Mouse (Mus musculus): Measurements from ENCODE around the gene Tkt. TPM values are rescaled to one million over a fixed set of nuclear protein-coding genes. Genes with fewer than 3 reads are reported as not detected.
"Not testable (repeated sequence)": the region's sequence is repeated elsewhere in the genome, so short reads cannot be mapped to it uniquely, and the experiment has no call there.

Gene Tkt
- 100 to 1,000 TPM; 208 to 226 TPM for total RNA-seq (2021)
- long read RNA-seq, transcript Tkt-201 (14 exons, 3,223 nt) = major isoform, 26 of 46 reads
- long read RNA-seq, partial matches to known transcripts = 14 of 46 reads
- long read RNA-seq, other reads (novel, unspliced or antisense) = 3 of 46 reads

DNA sequence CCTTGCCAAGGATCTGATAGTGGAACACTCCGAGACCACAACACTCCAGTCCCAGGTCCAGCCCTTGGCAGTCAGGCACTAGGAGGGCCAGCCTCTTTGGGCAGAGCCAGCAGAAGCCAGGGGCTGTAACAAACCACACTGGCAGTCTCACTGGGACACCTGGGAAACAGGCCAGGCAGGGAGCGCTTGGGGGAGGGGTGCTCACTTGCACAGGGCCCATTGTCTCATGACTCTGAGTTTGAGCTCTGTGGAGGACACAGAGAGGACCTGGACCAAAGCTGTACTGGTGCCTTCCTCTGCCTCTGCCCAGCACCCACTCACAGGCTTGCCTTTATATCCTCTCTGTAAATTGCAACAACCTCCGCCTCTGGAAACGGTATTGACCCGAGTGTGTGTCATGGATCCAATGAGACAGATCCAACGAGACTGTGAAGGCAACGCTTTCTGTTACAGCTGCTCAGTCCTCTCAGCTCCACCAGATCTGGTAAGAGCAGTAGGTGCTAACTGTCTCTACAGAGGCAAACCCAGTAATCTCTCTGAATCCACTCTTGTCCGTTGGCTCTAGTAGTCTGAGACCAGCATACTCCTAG lies at the start of gene Tkt:
Tkt (plus strand) TSS at position 229 of the 590 bp plus-strand sequence.
- peak; percentile 81 to 86 for DNase-seq (ENCODE audit: low spot score in 2 of 2)

GRCm38 (mm10) chr14:30504990-30505389 lies 43.2 kb upstream of the Tkt start:
- no peak for DNase-seq (ENCODE audit: low spot score in 2 of 2)

DNA sequence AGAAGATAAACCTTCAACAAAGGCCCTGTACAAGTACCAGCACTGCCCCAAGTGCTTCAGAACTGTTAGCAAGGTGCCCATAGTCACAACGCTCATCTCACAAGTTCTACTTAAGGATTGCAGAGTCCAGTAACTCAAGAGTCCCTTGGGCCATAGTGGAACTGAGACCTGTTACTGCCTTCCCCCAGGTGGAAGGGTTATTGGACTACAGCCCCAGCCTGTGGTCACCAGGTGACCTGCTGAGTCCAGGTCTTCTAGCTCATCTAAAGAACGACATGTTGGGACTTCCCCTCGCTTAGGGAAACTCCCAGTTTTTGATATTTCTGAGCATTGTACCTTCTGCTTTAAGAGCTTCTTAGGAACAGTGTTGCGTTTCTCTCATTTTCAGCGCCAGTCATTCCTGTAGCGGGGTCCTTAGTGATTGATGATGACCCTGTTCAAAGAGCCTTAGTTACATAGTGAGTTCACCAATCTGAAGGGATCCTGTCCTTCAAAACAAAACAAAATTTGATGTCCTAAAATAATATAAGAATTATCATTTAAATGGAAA lies 37.9 kb upstream of the Tkt start:
- no peak for DNase-seq (ENCODE audit: low spot score in 2 of 2)

DNA sequence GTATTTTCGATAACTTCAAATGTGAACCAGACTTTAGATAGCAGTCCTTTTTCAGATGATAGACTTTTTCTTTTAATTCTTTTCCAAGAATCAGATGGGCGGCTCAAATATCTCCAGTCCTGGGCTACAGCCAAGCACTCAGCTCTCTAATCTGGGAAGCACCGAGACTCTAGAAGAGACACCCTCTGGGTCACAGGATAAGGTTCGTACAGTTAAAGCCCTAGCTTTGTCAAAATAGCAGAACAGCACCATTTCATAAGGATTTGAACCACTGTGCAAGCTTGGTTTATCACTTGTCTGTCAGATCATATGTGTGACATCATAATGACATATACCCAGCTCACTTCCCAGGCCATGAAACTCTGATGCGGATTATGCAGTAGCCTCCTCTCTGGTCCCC lies 35.3 kb upstream of the Tkt start:
- no peak for DNase-seq (ENCODE audit: low spot score in 2 of 2)

DNA sequence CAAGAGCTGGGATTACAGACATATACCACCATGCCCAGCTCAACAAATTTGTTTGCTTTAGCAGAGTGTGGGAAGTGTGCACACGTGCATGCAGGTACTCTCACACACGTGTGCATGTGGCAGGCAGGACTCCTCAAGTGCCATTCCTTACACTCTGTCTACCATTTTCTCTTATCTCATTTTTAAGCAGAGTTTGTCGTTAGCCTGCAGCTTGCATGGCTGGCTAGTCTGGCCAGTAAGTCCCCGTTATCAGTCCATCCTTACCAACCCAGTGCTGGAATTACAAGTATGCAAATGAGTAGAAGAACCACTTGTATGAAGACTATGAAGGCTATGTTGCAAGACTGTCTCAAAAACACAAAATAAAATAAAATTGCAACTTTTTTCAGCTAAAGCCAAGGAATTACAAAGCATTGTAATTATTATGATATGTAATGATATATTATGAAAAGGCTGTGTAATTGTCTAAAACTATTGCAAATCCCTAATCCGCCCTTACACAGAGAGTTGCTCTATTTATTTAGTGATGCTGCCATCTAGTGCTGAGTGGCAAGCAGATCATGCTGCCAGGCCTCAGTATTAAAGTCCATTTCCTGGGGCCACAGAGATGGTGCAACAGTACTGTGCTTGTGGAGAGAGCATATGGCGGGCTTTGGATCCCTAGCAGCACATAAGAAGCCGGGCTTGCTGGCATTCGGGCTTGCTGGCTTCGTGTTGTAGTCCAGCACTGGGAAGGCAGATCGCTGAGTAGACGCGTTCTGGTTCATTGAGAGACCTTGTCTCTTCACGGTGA lies 32.0 kb upstream of the Tkt start:
- peak; percentile 22 to 39 for DNase-seq (ENCODE audit: low spot score in 2 of 2)

- DNase-seq (ENCODE audit: low spot score in 2 of 2) = no peak
Measured at GRCm38 (mm10) chr14:30519323-30519722, 28.8 kb upstream of the Tkt start.

DNA sequence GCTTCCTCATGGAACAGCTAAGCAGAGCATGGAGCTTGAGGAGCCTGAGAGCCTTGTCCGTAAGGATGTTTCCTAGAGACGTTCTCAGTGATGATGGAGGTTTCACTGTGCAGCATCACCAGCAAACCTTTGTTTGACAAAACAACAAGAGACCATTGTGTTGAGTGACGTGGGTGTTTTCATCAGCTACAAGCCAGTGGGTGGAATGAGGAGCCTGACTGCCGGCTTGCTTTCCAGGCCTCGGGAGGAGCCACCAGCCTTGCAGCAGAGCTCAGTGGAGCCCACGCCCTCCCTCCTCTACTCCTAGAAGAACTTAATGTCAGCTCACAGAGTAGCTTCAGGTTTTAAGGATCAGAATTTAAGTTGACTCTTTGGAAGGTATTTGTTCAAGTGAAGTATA lies 24.8 kb upstream of the Tkt start:
- no peak for DNase-seq (ENCODE audit: low spot score in 2 of 2)

- no peak for DNase-seq (ENCODE audit: low spot score in 2 of 2)
Measured at GRCm38 (mm10) chr14:30528392-30528791, 19.8 kb upstream of the Tkt start.

GRCm38 (mm10) chr14:30528961-30529360 lies 19.2 kb upstream of the Tkt start:
- no peak for DNase-seq (ENCODE audit: low spot score in 2 of 2)

- no peak for DNase-seq (ENCODE audit: low spot score in 2 of 2)
Measured at GRCm38 (mm10) chr14:30529454-30529853, 18.7 kb upstream of the Tkt start.

DNA sequence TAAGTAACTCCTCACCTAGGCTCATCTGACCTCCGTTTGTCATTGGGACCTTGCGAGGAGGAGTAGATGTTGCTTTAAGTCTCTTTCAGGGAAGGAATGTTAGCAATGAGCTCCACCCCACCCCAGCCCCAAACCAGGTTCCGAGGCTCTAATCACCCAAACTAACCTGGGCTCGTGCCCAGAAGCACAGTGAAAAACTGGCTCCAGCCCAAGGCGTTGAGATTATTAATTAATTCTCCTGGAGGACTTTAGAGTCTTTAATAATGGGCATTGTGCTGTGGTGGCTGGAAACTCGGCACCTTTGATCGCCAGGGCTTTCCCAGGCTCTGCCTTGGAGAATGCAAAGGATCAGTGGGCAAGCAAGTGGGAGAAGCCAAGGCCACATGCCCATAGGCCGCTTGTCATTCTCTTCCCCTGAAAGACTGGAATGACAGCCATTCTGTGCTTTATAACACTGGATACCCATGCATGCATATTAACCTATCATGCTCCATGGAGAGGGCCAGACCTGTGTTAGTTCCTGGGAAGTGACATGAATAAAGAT lies 17.4 kb upstream of the Tkt start:
- DNase-seq (ENCODE audit: low spot score in 2 of 2) = peak in 1 of 2 experiments; percentile 16

GRCm38 (mm10) chr14:30531431-30531830 lies 16.7 kb upstream of the Tkt start:
- no peak for DNase-seq (ENCODE audit: low spot score in 2 of 2)

DNA sequence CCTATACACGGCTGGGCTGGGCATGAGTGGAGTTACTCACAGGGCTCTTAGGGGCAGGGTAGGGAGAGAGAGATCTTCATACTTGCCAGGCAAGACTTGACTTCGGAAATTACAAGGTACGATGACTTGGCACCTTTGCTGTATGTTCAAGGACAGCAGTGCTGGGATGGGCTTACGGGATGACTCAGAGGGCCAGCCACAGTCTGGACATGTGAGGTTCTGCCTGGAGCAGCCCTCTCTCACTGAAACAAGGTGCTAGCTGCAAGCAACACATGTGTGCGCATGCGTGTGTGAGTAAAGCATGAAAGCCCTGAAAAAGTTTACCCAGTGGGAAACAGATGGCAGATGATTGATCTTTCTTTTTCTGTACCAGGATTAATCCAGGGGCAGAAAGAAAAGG lies 16.3 kb upstream of the Tkt start:
- DNase-seq (ENCODE audit: low spot score in 2 of 2) = no peak

DNA sequence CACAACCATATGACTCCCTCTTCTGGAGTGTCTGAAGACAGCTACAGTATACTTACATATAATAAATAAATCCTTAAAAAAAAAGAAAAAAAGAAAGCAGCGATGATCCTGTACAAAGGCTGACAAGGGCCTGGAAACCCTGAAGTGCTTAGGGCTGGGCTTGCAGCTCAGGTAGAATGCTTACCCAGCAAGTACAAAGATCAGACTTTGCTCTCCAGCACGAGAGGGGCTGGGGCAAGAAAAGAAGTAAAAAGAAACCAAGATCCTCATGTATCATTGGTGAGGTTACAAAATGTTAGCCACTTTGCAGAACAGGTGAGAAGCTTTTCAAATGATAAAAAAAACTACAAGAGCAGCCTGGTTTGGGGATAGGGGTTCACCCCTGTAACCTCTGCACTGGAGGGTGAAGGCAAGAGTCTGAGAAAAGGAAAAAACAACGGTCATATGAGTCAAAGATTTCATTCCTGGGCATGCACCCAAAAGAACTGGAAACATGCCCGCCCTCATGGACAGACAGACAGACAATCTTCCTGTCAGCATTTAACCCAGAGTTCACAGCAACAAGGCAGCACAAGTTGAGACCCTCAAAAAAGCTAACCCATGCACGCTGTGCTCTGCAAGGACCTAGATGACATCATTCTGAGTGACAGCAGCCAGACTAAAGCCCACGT lies 14.2 kb upstream of the Tkt start:
- DNase-seq (ENCODE audit: low spot score in 2 of 2) = no peak

GRCm38 (mm10) chr14:30541541-30541940 lies 6.6 kb upstream of the Tkt start:
- peak; percentile 64 to 76 for DNase-seq (ENCODE audit: low spot score in 2 of 2)

DNA sequence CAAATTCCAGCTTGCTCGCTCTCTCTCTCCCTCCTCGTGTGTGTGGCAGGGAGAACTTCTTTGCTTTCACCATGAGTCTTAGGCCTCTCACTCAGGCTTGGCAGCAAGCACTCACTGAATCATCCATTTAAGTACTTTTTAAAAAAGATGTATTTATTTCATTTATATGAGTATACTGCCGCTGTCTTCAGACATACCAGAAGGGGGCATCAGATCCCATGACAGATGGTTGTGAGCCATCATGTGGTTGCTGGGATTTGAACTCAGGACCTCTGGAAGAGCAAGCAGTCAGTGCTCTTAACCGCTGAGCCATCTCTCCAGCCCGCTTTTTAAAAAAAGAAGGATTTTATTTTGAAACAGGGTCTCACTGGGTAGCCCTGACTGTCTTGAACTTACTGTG lies 4.8 kb upstream of the Tkt start:
- not testable (repeated sequence) for DNase-seq (ENCODE audit: low spot score in 2 of 2)

- DNase-seq (ENCODE audit: low spot score in 2 of 2) = peak; percentile 90 to 94
Measured at GRCm38 (mm10) chr14:30548965-30549776, 1.0 kb downstream of the Tkt start.

DNA sequence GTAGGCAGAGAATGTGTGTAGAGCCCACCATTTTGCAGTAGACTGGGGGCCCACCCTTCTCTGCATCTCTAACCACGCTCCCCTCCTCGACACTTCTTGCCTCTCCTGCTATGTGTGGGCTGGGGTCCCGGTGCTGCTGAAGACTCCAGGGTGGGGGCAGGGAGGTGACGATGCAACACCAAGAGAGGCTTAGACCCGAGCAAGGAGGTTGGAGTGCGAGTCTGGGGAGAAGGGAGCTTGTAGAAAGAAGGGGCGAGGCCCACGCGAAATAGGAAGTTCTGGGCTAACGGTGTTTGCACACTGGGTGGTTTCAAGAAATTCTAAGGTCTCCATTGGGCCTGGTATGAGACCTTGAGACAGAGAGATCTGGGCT lies 1.6 kb downstream of the Tkt start:
- peak; percentile 45 to 47 for DNase-seq (ENCODE audit: low spot score in 2 of 2)

- DNase-seq (ENCODE audit: low spot score in 2 of 2) = no peak
Measured at GRCm38 (mm10) chr14:30550232-30551070, 2.3 kb downstream of the Tkt start.

DNA sequence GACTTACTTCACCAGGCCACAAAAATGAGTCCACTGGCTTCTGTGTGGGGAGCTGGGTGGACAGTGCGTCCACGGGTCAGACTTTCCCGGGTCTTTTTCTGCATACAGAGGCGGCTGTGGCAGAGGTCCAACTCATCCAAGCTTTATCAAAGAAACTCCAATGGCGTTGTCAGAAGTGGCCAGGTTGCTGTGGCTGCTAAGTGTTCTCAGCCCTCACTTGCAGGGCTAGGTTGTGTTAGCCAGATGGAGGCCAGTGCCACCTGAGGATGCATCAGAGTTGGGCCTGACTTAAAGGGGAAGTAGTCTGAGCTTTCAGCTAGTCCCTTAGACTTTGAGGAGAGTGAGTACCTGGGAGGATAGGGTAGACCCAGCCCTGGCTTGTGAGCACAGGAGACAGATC lies 3.4 kb downstream of the Tkt start:
- no peak for DNase-seq (ENCODE audit: low spot score in 2 of 2)

Data from layer of hippocampus, postnatal 10 days (tissue).